ENCODE assay signal across 1 mouse cellular context in genomic region chr11:3522285-3523000, GRCm38 (mm10).
TF ChIP-seq lines count a peak whose summit lies in the region.

No protein-coding gene starts in this region.

TF ChIP-seq in MEL, 35 proteins besides CTCF, POLR2A, EP300 and RAD21 (continued from another document):
- TF ChIP-seq MYB (IDR thresholded peaks at IDR 0.05; ENCODE audit: low read depth, low read length) = no peak
- no peak for TF ChIP-seq ZNF384 (IDR thresholded peaks at IDR 0.05; ENCODE audit: low read depth, low read length)
- TF ChIP-seq E2F4 (IDR thresholded peaks at IDR 0.05; ENCODE audit: borderline replicate concordance, low read depth, low read length) = no peak
- TF ChIP-seq BHLHE40 (IDR thresholded peaks at IDR 0.05; ENCODE audit: borderline replicate concordance, low read depth, low read length) = no peak
- TF ChIP-seq USF1 (IDR thresholded peaks at IDR 0.05; ENCODE audit: low read depth, low read length) = no peak
- TF ChIP-seq SIN3A (IDR thresholded peaks at IDR 0.05; ENCODE audit: low read length) = no peak
- TF ChIP-seq CHD1 (IDR thresholded peaks at IDR 0.05; ENCODE audit: low read depth, low read length) = peak; percentile 30; the same call in 1 of the 2 replicates
- no peak for TF ChIP-seq MAFK (IDR thresholded peaks at IDR 0.05; ENCODE audit: borderline replicate concordance, low read depth, low read length)
- TF ChIP-seq GABPA (IDR thresholded peaks at IDR 0.05; ENCODE audit: low read depth, low read length) = no peak
- TF ChIP-seq RCOR1 (IDR thresholded peaks at IDR 0.05; ENCODE audit: low read depth, low read length) = no peak
- no peak for TF ChIP-seq ZC3H11A (IDR thresholded peaks at IDR 0.05; ENCODE audit: low read depth, low read length)
- no peak for TF ChIP-seq MXI1 (IDR thresholded peaks at IDR 0.05; ENCODE audit: low read depth, low read length)
- TF ChIP-seq HCFC1 (IDR thresholded peaks at IDR 0.05; ENCODE audit: low read depth, low read length) = no peak
- TF ChIP-seq ZKSCAN1 (IDR thresholded peaks at IDR 0.05; ENCODE audit: low read depth, low read length) = no peak
- TF ChIP-seq GATA1 (IDR thresholded peaks at IDR 0.05; ENCODE audit: low read depth, low read length) = no peak
- TF ChIP-seq ELF1 (IDR thresholded peaks at IDR 0.05; ENCODE audit: low read depth, low read length) = no peak
- TF ChIP-seq USF2 (IDR thresholded peaks at IDR 0.05; ENCODE audit: borderline replicate concordance in 1 of 2, insufficient read depth in 1 of 2, low read depth in 1 of 2, low read length in 2 of 2) = no peak
- TF ChIP-seq TAL1 (IDR thresholded peaks at IDR 0.05; ENCODE audit: low read length) = no peak
- no peak for TF ChIP-seq MAX (IDR thresholded peaks at IDR 0.05; ENCODE audit: low read length)
- no peak for TF ChIP-seq NELFE (IDR thresholded peaks at IDR 0.05; ENCODE audit: low read depth, low read length)
